Mouse (Mus musculus) liver, postnatal 0 days (tissue): Measurements from ENCODE around the gene Apoh.

Experiments
- CTCF ChIP-seq: sonication (generic); IDR thresholded peaks from 2 replicates; pipeline ENCODE4 v1.5.1; 2016; ENCODE audit warnings: antibody characterized with exemption, low read depth
- EP300 ChIP-seq: IDR thresholded peaks from 2 replicates; pipeline ENCODE4 v1.6.1; 2016; ENCODE audit warnings: antibody characterized with exemption, low read depth, mild to moderate bottlenecking

DNA sequence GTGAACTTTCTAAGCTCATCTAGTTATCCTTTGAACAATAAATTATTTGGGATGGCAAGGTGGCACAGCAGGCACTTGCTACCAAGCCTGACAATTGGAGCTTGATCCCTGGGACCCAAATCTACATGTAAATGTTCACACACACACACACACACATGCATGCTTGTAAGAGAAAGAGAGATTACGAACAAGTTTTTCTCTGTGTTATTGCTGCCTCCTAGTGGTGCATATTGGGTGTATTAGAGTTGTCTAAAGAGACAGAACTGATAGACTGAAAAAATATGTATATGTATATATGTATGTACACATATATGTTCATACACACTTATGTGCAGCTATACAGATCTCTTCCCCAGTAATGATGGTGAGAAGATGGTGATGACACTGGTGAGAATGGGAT lies 75.4 kb downstream of the Apoh start:
- TF ChIP-seq CTCF (peak; percentile 69), EP300 (no peak)
